Mouse (Mus musculus) forebrain, embryonic 16.5 days (tissue): ENCODE measurements around the gene Gria1. TPM values are rescaled to one million over a fixed set of nuclear protein-coding genes. Genes with fewer than 3 reads are reported as not detected.

ENCODE experiments used
- ATAC-seq: fragments of 200-750 bp; cut with Nextera tagmentation; 2 replicates; pipeline ENCODE4 v1.8.0; 2017; ENCODE audit warnings: mild to moderate bottlenecking, moderate library complexity
- H3K27ac ChIP-seq: fragments of 300-500 bp; sonication (generic); 2 replicates; pipeline ENCODE4 v1.5.1; 2014; ENCODE audit warnings: low read length, control low read depth
- H3K27me3 ChIP-seq: fragments of 300-500 bp; sonication (generic); replicated peaks from 2 replicates; pipeline ENCODE4 v1.6.1; 2014; ENCODE audit warnings: low read length; ENCODE audit not compliant: control insufficient read depth, insufficient read depth
- H3K36me3 ChIP-seq: fragments of 300-500 bp; sonication (generic); 2 replicates; pipeline ENCODE4 v1.6.1; 2014; ENCODE audit not compliant: control insufficient read depth, insufficient read depth
- H3K4me1 ChIP-seq: fragments of 300-500 bp; sonication (generic); replicated peaks from 2 replicates; pipeline ENCODE4 v1.6.1; 2014; ENCODE audit warnings: low read length; ENCODE audit not compliant: control insufficient read depth, insufficient read depth
- H3K4me2 ChIP-seq: fragments of 300-500 bp; sonication (generic); 2 replicates; pipeline ENCODE4 v1.6.1; 2014; ENCODE audit warnings: mild to moderate bottlenecking, low read length, control low read depth
- H3K4me3 ChIP-seq: fragments of 300-500 bp; sonication (generic); replicated peaks from 2 replicates; pipeline ENCODE4 v1.5.1; 2014; ENCODE audit warnings: mild to moderate bottlenecking, low read length, control low read depth
- H3K9ac ChIP-seq: fragments of 300-500 bp; sonication (generic); replicated peaks from 2 replicates; pipeline ENCODE4 v1.6.1; 2014; ENCODE audit warnings: low read depth, low read length, control low read depth
- H3K9me3 ChIP-seq: fragments of 300-500 bp; sonication (generic); 2 replicates; pipeline ENCODE4 v1.6.1; 2016; ENCODE audit warnings: low read length; ENCODE audit not compliant: control insufficient read depth
- WGBS: fragments of 180-500 bp; shearing (Covaris S2); extraction: QIAGEN DNeasy Blood & Tissue Kit; methylation state at CpG from one replicate; pipeline ENCODE4 v1.1.7; 2014; 5-methylcytosine and 5-hydroxymethylcytosine counted together
- polyA plus RNA-seq: library from polyadenylated mRNA; unstranded; fragments of >200 nt; fragmentation: Nextera tagmentation; extraction: Ambion mirVana; gene quantifications from 2 replicates; pipeline ENCODE4 v1.2.1, GENCODE M21; 2015

Gria1 gene
- polyA plus RNA-seq: 60.5 and 75.1 TPM in 2 replicates

DNA sequence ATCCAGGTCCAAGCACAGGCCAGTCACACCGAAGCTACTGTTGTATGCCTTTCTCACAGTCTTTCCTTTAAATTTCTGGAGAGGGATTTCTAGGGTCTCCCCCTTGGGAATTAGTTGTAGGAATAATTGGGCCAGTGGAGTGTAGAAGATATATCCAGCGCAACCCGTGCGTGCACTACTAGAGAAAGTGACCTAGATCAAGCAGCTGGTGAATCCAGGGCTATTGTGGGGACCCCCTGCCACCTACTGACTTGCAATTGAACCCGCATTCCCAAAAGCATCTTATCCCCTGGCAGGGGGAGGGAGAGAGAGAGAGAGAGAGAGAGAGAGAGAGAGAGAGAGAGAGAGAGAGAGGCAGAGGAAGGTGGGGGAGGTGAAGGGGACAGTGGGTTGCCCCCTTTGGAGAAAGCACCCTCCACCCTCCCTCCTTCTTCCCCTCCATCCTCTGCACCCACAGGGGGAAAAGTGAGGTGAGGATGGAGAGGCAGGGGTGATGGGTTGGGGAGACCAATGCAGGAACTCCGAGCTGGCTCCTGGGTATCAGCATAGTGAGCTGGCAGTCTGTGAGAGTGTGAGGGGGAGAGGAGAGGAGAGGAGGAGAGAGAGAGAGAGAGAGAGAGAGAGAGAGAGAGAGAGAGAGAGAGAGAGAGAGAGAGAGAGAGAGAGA, at the start of gene Gria1:
Gria1 (plus strand) TSS at position 364 of the 667 bp plus-strand sequence.
- H3K27ac ChIP-seq: peak within 1 kb of the TSS; percentile 81
- H3K4me1 ChIP-seq: peaks cover 8% of the 10 kb centered on the region; the same call in 1 of the 2 replicates
- peak within 1 kb of the TSS; percentile 57 for H3K9ac ChIP-seq
- H3K9me3 ChIP-seq: no peaks in the 10 kb centered on the region
- 18% methylated on average over 6 of the region's 6 CpGs for WGBS
- no peaks in the 10 kb centered on the region for H3K36me3 ChIP-seq
- peak; percentile 76 for ATAC-seq
- H3K27me3 ChIP-seq: no peaks in the 10 kb centered on the region
- H3K4me3 ChIP-seq: peak within 1 kb of the TSS; percentile 50
- peak within 1 kb of the TSS; percentile 57 for H3K4me2 ChIP-seq

- Histone ChIP-seq H3K27me3 (no peaks in the 10 kb centered on the region), H3K36me3 (no peaks in the 10 kb centered on the region), H3K9me3 (no peaks in the 10 kb centered on the region), H3K4me3 (no peak overlapping the region), H3K4me2 (no peak overlapping the region), H3K9ac (no peak overlapping the region), H3K4me1 (no peaks in the 10 kb centered on the region), H3K27ac (no peak overlapping the region)
- WGBS: 89% methylated on average over 3 of the region's 3 CpGs
- ATAC-seq: no peak
Observed at GRCm38 (mm10) chr11:56961751-56962150, 49.4 kb upstream of the Gria1 start.

DNA sequence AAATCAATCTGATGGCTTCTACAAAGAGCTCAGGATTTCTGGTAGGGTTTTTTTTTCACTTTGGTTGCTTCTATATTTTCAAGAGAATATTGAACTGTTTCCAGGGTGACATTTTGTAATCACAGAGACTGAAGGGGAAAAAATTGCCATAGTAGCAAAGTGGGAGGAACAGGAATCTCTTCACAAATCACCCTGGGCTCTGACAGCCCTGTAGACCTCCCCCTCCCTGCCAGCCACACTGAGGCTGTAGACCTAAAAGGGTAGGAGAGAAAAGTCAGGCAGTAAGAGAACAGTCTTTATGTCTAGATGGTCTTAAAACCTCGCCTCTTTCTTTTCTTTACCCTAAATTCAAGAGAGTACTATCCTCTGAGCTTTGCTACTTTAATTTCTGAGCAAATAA, 38.4 kb upstream of the Gria1 start:
- Histone ChIP-seq H3K4me3 (no peak overlapping the region), H3K9me3 (no peaks in the 10 kb centered on the region), H3K4me1 (0 out of 2 replicates have a peak, but pooled peaks cover 2% of the 10 kb centered on the region), H3K27me3 (no peaks in the 10 kb centered on the region), H3K27ac (no peak overlapping the region), H3K9ac (no peak overlapping the region), H3K36me3 (no peaks in the 10 kb centered on the region), H3K4me2 (no peak overlapping the region)
- 50% methylated on average over 1 of the region's 1 CpGs for WGBS
- ATAC-seq: no peak

DNA sequence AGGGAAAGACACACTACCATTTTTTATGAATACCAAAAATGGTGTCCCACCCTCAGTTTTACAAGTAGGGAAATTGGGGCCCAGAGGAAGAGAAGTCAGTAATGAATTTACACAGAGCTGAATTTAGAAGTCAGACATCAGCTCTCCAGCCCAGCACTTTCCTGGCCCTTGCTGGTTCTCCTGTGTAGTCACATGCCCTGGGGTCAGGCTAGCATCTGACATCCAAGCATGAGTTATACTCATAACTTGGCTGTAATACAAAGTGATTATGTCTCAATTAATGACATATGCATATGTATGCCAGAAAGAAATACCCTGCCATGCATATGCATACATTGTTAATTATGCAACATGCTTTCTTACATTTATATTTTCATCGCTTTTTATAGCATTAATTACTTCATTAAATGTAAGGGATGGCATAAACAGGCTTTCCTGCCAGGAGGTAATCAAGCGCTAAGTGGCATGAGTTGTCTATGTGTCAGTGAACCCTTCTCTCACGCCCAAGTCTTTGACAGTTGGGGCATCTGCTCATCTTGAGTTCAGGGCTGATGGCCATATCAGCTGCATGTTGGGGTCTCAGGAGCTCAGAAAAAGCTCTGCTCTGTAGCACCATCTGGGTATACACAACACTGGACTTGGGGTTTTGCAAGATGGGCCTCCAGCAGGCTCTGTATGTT, 26.7 kb upstream of the Gria1 start:
- WGBS: 60% methylated on average over 3 of the region's 3 CpGs
- no peak overlapping the region for H3K27ac ChIP-seq
- no peak overlapping the region for H3K4me3 ChIP-seq
- no peaks in the 10 kb centered on the region for H3K9me3 ChIP-seq
- H3K4me2 ChIP-seq: no peak overlapping the region
- no peak overlapping the region for H3K9ac ChIP-seq
- no peaks in the 10 kb centered on the region for H3K27me3 ChIP-seq
- no peaks in the 10 kb centered on the region for H3K4me1 ChIP-seq
- H3K36me3 ChIP-seq: no peaks in the 10 kb centered on the region
- peak; percentile 45; the same call in 1 of the 2 replicates for ATAC-seq

DNA sequence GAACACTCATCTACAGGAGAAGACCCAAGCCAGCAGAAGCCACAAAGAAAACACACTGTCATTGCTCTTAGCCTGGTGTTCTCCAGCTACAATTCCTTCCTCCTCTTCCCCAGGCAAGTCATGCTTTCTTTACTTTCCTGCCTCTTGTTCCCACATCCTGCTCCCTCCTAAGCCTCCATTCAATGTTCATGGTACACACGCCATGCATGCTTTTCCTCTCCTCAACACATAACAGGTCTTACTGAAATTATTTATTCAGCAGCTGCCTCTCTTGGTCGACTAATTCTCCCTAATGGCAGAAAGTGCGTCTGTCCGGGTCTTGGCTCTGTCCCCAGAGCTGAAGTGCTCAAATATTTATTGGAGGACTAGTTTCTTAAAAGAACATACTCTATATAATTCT, 25.7 kb upstream of the Gria1 start:
- H3K4me3 ChIP-seq: no peak overlapping the region
- no peaks in the 10 kb centered on the region for H3K36me3 ChIP-seq
- H3K27ac ChIP-seq: no peak overlapping the region
- H3K27me3 ChIP-seq: no peaks in the 10 kb centered on the region
- H3K9ac ChIP-seq: no peak overlapping the region
- 49% methylated on average over 4 of the region's 4 CpGs for WGBS
- H3K9me3 ChIP-seq: no peaks in the 10 kb centered on the region
- H3K4me1 ChIP-seq: no peaks in the 10 kb centered on the region
- no peak for ATAC-seq
- H3K4me2 ChIP-seq: no peak overlapping the region

GRCm38 (mm10) chr11:56999601-57000001, 11.6 kb upstream of the Gria1 start:
- Histone ChIP-seq H3K4me1 (no peaks in the 10 kb centered on the region), H3K36me3 (no peaks in the 10 kb centered on the region), H3K4me3 (no peak overlapping the region), H3K27ac (no peak overlapping the region), H3K9me3 (no peaks in the 10 kb centered on the region), H3K9ac (no peak overlapping the region), H3K27me3 (no peaks in the 10 kb centered on the region), H3K4me2 (no peak overlapping the region)
- WGBS: 71% methylated on average over 3 of the region's 3 CpGs
- no peak for ATAC-seq

- Histone ChIP-seq H3K4me1 (peaks cover 5% of the 10 kb centered on the region), H3K9ac (no peak overlapping the region), H3K27me3 (no peaks in the 10 kb centered on the region), H3K4me2 (no peak overlapping the region), H3K4me3 (no peak overlapping the region), H3K36me3 (no peaks in the 10 kb centered on the region), H3K9me3 (no peaks in the 10 kb centered on the region), H3K27ac (no peak overlapping the region)
- ATAC-seq: no peak
- WGBS: 28% methylated on average over 3 of the region's 3 CpGs
Observed at GRCm38 (mm10) chr11:57004611-57005010, 6.6 kb upstream of the Gria1 start.

GRCm38 (mm10) chr11:57005341-57005740, 5.8 kb upstream of the Gria1 start:
- Histone ChIP-seq H3K4me3 (no peak overlapping the region), H3K27me3 (no peaks in the 10 kb centered on the region), H3K36me3 (no peaks in the 10 kb centered on the region), H3K4me2 (no peak overlapping the region), H3K4me1 (peaks cover 5% of the 10 kb centered on the region), H3K9me3 (no peaks in the 10 kb centered on the region), H3K27ac (no peak overlapping the region), H3K9ac (no peak overlapping the region)
- 49% methylated on average over 7 of the region's 7 CpGs for WGBS
- ATAC-seq: peak; percentile 72

- 75% methylated on average over 4 of the region's 4 CpGs for WGBS
- Histone ChIP-seq H3K9me3 (no peaks in the 10 kb centered on the region), H3K9ac (no peak overlapping the region), H3K36me3 (no peaks in the 10 kb centered on the region), H3K4me3 (no peak overlapping the region), H3K27me3 (no peaks in the 10 kb centered on the region), H3K27ac (no peak overlapping the region), H3K4me1 (peaks cover 11% of the 10 kb centered on the region), H3K4me2 (no peak overlapping the region)
- no peak for ATAC-seq
Observed at GRCm38 (mm10) chr11:57007790-57008189, 3.4 kb upstream of the Gria1 start.
